Mouse (Mus musculus) left cerebral cortex, adult 9 months (tissue): ENCODE measurements around the gene Arhgap23.

Experiments
- DNase-seq, 2 experiments: peaks; one replicate each; pipeline ENCODE4 v3.0.0; 2022; ENCODE audit warnings: low spot score in 2 of 2

Gene Arhgap23

GRCm38 (mm10) chr11:97548757-97549156 lies 133.4 kb downstream of the Arhgap23 start:
- no peak for DNase-seq
